Mouse (Mus musculus) MEL (cell line): ENCODE data around the gene Cbarp. TPM values are rescaled to one million over a fixed set of nuclear protein-coding genes. Genes with fewer than 3 reads are reported as not detected.
A peak's percentile ranks its signal among the peaks of the same experiment; 100 is the strongest.

Experiments used
- DNase-seq: peaks from one replicate; pipeline ENCODE4 v3.0.0; 2011; ENCODE audit warnings: low read depth, low spot score
- H3K27ac ChIP-seq: 2 replicates; pipeline ENCODE4 v1.5.1; 2012; ENCODE audit warnings: low read depth, mild to moderate bottlenecking, control low read depth, low read length, moderate library complexity; ENCODE audit not compliant: control insufficient read depth
- H3K27me3 ChIP-seq, 2 experiments: fragments of 150-350 bp in 1 of 2; sonication (generic) in 1 of 2; 2 replicates each; pipeline ENCODE4 v1.6.1; 2012; ENCODE audit warnings: low read length in 2 of 2, mild to moderate bottlenecking in 2 of 2, improper control_type of control experiment in 1 of 2, moderate library complexity in 1 of 2; ENCODE audit not compliant: insufficient read depth in 2 of 2, control insufficient read depth in 1 of 2
- H3K36me3 ChIP-seq, 2 experiments: 2 replicates each; pipeline ENCODE4 v1.6.1; 2012 to 2014; ENCODE audit warnings: low read length in 2 of 2, improper control_type of control experiment in 1 of 2, inconsistent platforms in 1 of 2, mild to moderate bottlenecking in 1 of 2; ENCODE audit not compliant: insufficient read depth in 2 of 2, control insufficient read depth in 1 of 2
- H3K4me1 ChIP-seq, 2 experiments: fragments of 150-350 bp in 1 of 2; sonication (generic) in 1 of 2; 2 replicates each; pipeline ENCODE4 v1.6.1; 2012; ENCODE audit warnings: low read length in 2 of 2, improper control_type of control experiment in 1 of 2, mild to moderate bottlenecking in 1 of 2; ENCODE audit not compliant: insufficient read depth in 2 of 2, control insufficient read depth in 1 of 2
- H3K4me3 ChIP-seq, 2 experiments: fragments of 150-350 bp in 1 of 2; sonication (generic) in 1 of 2; 2 replicates each; pipeline ENCODE4 v1.5.1; 2012; ENCODE audit warnings: low read depth in 2 of 2, low read length in 2 of 2, mild to moderate bottlenecking in 2 of 2, moderate library complexity in 2 of 2, control low read depth in 1 of 2, improper control_type of control experiment in 1 of 2; ENCODE audit not compliant: control insufficient read depth in 1 of 2, insufficient read depth in 1 of 2
- H3K79me2 ChIP-seq: 2 replicates; pipeline ENCODE4 v1.6.1; 2012; ENCODE audit warnings: mild to moderate bottlenecking, low read length, moderate library complexity; ENCODE audit not compliant: control insufficient read depth, poor library complexity, insufficient read depth
- H3K9ac ChIP-seq: 2 replicates; pipeline ENCODE4 v1.6.1; 2012; ENCODE audit warnings: low read depth, mild to moderate bottlenecking, control low read depth, low read length, moderate library complexity; ENCODE audit not compliant: control insufficient read depth, poor library complexity, severe bottlenecking
- H3K9me3 ChIP-seq: fragments of 150-350 bp; sonication (generic); replicated peaks from 2 replicates; pipeline ENCODE4 v1.6.1; 2012; ENCODE audit warnings: mild to moderate bottlenecking, low read length, improper control_type of control experiment, moderate library complexity; ENCODE audit not compliant: insufficient read depth
- BHLHE40 ChIP-seq: IDR thresholded peaks from 2 replicates; pipeline ENCODE4 v1.6.1; 2012; ENCODE audit warnings: low read depth, mild to moderate bottlenecking, inconsistent platforms, low read length, improper control_type of control experiment, borderline replicate concordance
- CHD1 ChIP-seq: IDR thresholded peaks from 2 replicates; pipeline ENCODE4 v1.6.1; 2012; ENCODE audit warnings: low read depth, mild to moderate bottlenecking, inconsistent platforms, low read length, improper control_type of control experiment
- CHD2 ChIP-seq: IDR thresholded peaks from 2 replicates; pipeline ENCODE4 v1.6.1; 2011; ENCODE audit warnings: low read length, improper control_type of control experiment
- CTCF ChIP-seq, 3 experiments: IDR thresholded peaks in 2 of 3; conservative IDR thresholded peaks in 1 of 3; 2 replicates each; pipeline ENCODE4 v1.5.1; 2011 to 2012; ENCODE audit warnings: low read length in 3 of 3, low read depth in 2 of 3, mild to moderate bottlenecking in 2 of 3, improper control_type of control experiment in 1 of 3, inconsistent platforms in 1 of 3, mixed read lengths in 1 of 3, moderate library complexity in 1 of 3; ENCODE audit not compliant: control insufficient read depth in 1 of 3, insufficient read depth in 1 of 3, poor library complexity in 1 of 3, severe bottlenecking in 1 of 3
- E2F4 ChIP-seq: IDR thresholded peaks from 2 replicates; pipeline ENCODE4 v1.6.1; 2011; ENCODE audit warnings: low read depth, low read length, improper control_type of control experiment, borderline replicate concordance
- ELF1 ChIP-seq: IDR thresholded peaks from 2 replicates; pipeline ENCODE4 v1.6.1; 2014; ENCODE audit warnings: low read depth, mild to moderate bottlenecking, inconsistent platforms, low read length, improper control_type of control experiment, moderate library complexity
- EP300 ChIP-seq, 2 experiments: IDR thresholded peaks; 2 replicates each; pipeline ENCODE4 v1.6.1; 2011; ENCODE audit warnings: improper control_type of control experiment in 2 of 2, low read length in 2 of 2, low read depth in 1 of 2, mild to moderate bottlenecking in 1 of 2
- ETS1 ChIP-seq: IDR thresholded peaks from 2 replicates; pipeline ENCODE4 v1.6.1; 2012; ENCODE audit warnings: low read depth, mild to moderate bottlenecking, inconsistent platforms, low read length, improper control_type of control experiment, moderate library complexity
- GABPA ChIP-seq: IDR thresholded peaks from 2 replicates; pipeline ENCODE4 v1.6.1; 2012; ENCODE audit warnings: low read depth, mild to moderate bottlenecking, inconsistent platforms, low read length, improper control_type of control experiment, moderate library complexity
- HCFC1 ChIP-seq: IDR thresholded peaks from 2 replicates; pipeline ENCODE4 v1.6.1; 2012; ENCODE audit warnings: low read depth, mild to moderate bottlenecking, inconsistent platforms, low read length, improper control_type of control experiment, moderate library complexity
- JUND ChIP-seq: IDR thresholded peaks from 2 replicates; pipeline ENCODE4 v1.6.1; 2011; ENCODE audit warnings: low read depth, mild to moderate bottlenecking, improper control_type of control experiment, low read length
- KAT2A ChIP-seq: conservative IDR thresholded peaks from 2 replicates; pipeline ENCODE4 v1.6.1; 2012; ENCODE audit warnings: low read depth, low read length, improper control_type of control experiment, inconsistent platforms
- MAX ChIP-seq: IDR thresholded peaks from 2 replicates; pipeline ENCODE4 v1.6.1; 2011; ENCODE audit warnings: low read length, improper control_type of control experiment
- MAZ ChIP-seq: IDR thresholded peaks from 2 replicates; pipeline ENCODE4 v1.6.1; 2012; ENCODE audit warnings: low read depth, mild to moderate bottlenecking, inconsistent platforms, low read length, improper control_type of control experiment
- MXI1 ChIP-seq: IDR thresholded peaks from 2 replicates; pipeline ENCODE4 v1.6.1; 2011; ENCODE audit warnings: mild to moderate bottlenecking, low read depth, low read length, improper control_type of control experiment
- MYC ChIP-seq: IDR thresholded peaks from 2 replicates; pipeline ENCODE4 v1.6.1; 2011; ENCODE audit warnings: low read depth, mild to moderate bottlenecking, low read length, improper control_type of control experiment, moderate library complexity
- NELFE ChIP-seq: IDR thresholded peaks from 2 replicates; pipeline ENCODE4 v1.6.1; 2011; ENCODE audit warnings: low read depth, low read length, improper control_type of control experiment
- NRF1 ChIP-seq: IDR thresholded peaks from 2 replicates; pipeline ENCODE4 v1.6.1; 2014; ENCODE audit warnings: low read depth, mild to moderate bottlenecking, inconsistent platforms, low read length, improper control_type of control experiment, moderate library complexity; ENCODE audit not compliant: poor library complexity, insufficient read depth, severe bottlenecking
- POLR2A ChIP-seq, 2 experiments: IDR thresholded peaks; 2 replicates each; pipeline ENCODE4 v1.6.1; 2011 to 2012; ENCODE audit warnings: low read length in 2 of 2, mild to moderate bottlenecking in 2 of 2, control low read depth in 1 of 2, improper control_type of control experiment in 1 of 2, low read depth in 1 of 2, moderate library complexity in 1 of 2; ENCODE audit not compliant: control insufficient read depth in 1 of 2, insufficient read depth in 1 of 2, poor library complexity in 1 of 2
- POLR2AphosphoS2 ChIP-seq: IDR thresholded peaks from 2 replicates; pipeline ENCODE4 v1.6.1; 2011; ENCODE audit warnings: low read length, improper control_type of control experiment
- POLR2AphosphoS5 ChIP-seq: IDR thresholded peaks from 2 replicates; pipeline ENCODE4 v1.6.1; 2012; ENCODE audit warnings: low read depth, borderline replicate concordance, mild to moderate bottlenecking, inconsistent platforms, low read length, moderate library complexity, mixed read lengths
- RAD21 ChIP-seq: IDR thresholded peaks from 2 replicates; pipeline ENCODE4 v1.6.1; 2011; ENCODE audit warnings: mild to moderate bottlenecking, low read depth, low read length, improper control_type of control experiment
- RCOR1 ChIP-seq: IDR thresholded peaks from 2 replicates; pipeline ENCODE4 v1.6.1; 2012; ENCODE audit warnings: low read depth, mild to moderate bottlenecking, inconsistent platforms, low read length, improper control_type of control experiment
- SIN3A ChIP-seq: IDR thresholded peaks from 2 replicates; pipeline ENCODE4 v1.6.1; 2012; ENCODE audit warnings: low read length, improper control_type of control experiment, inconsistent platforms
- SMC3 ChIP-seq: IDR thresholded peaks from 2 replicates; pipeline ENCODE4 v1.6.1; 2011; ENCODE audit warnings: low read depth, low read length, improper control_type of control experiment
- TBP ChIP-seq: IDR thresholded peaks from 2 replicates; pipeline ENCODE4 v1.8.0; 2011; ENCODE audit warnings: low read depth, low read length, improper control_type of control experiment
- TCF12 ChIP-seq: IDR thresholded peaks from 2 replicates; pipeline ENCODE4 v1.6.1; 2014; ENCODE audit warnings: low read depth, mild to moderate bottlenecking, inconsistent platforms, low read length, improper control_type of control experiment, moderate library complexity
- USF1 ChIP-seq: IDR thresholded peaks from 2 replicates; pipeline ENCODE4 v1.6.1; 2014; ENCODE audit warnings: low read depth, mild to moderate bottlenecking, inconsistent platforms, low read length, improper control_type of control experiment, moderate library complexity
- USF2 ChIP-seq, 2 experiments: IDR thresholded peaks; 2 replicates each; pipeline ENCODE4 v1.6.1; 2011 to 2012; ENCODE audit warnings: improper control_type of control experiment in 2 of 2, low read length in 2 of 2, borderline replicate concordance in 1 of 2, inconsistent platforms in 1 of 2, low read depth in 1 of 2, mild to moderate bottlenecking in 1 of 2; ENCODE audit not compliant: insufficient read depth in 1 of 2
- ZC3H11A ChIP-seq: IDR thresholded peaks from 2 replicates; pipeline ENCODE4 v1.6.1; 2012; ENCODE audit warnings: low read depth, mild to moderate bottlenecking, inconsistent platforms, low read length, improper control_type of control experiment
- ZMIZ1 ChIP-seq: IDR thresholded peaks from 2 replicates; pipeline ENCODE4 v1.6.1; 2012; ENCODE audit warnings: low read depth, mild to moderate bottlenecking, inconsistent platforms, low read length, improper control_type of control experiment, moderate library complexity
- ZNF384 ChIP-seq: IDR thresholded peaks from 2 replicates; pipeline ENCODE4 v1.6.1; 2012; ENCODE audit warnings: low read depth, mild to moderate bottlenecking, inconsistent platforms, low read length, improper control_type of control experiment
- polyA plus RNA-seq, 2 experiments: library from polyadenylated mRNA; stranded (reverse) in 1 of 2; unstranded in 1 of 2; fragments of >175 nt in 1 of 2; fragments of >200 nt in 1 of 2; gene quantifications; 2 replicates each; pipeline versions ENCODE4 v1.2.1 to v1.2.4; 2012; ENCODE audit warnings: low replicate concordance in 2 of 2, low read depth in 1 of 2; ENCODE audit not compliant: insufficient read length in 2 of 2, insufficient read depth in 1 of 2, missing spikeins in 1 of 2
- total RNA-seq: library from RNA; depleted of rRNA; stranded (reverse); fragments of 300-350 nt; gene quantifications from 2 replicates; pipeline ENCODE4 v1.2.3, GENCODE M21; 2012

Cbarp gene
- total and polyA plus RNA-seq, 3 experiments: 6.8 to 19.3 TPM; not detected in 1

- no peak for TF ChIP-seq USF2 (IDR thresholded peaks at IDR 0.05; ENCODE audit: borderline replicate concordance in 1 of 2, insufficient read depth in 1 of 2, low read depth in 1 of 2, low read length in 2 of 2)
- no peak for TF ChIP-seq POLR2AphosphoS5
- TF ChIP-seq NRF1: peak; percentile 92
- TF ChIP-seq ZNF384: no peak
- peak; percentile 97 for TF ChIP-seq POLR2AphosphoS2
- TF ChIP-seq RCOR1: no peak
- TF ChIP-seq RAD21: peak; percentile 77
- TF ChIP-seq CHD1: 0 out of 2 replicates have a peak, but pooled peaks have one; percentile 64
- peak; percentile 88 for TF ChIP-seq ETS1
- TF ChIP-seq MYC: no peak; the same call in 1 of the 2 replicates
- TF ChIP-seq MAX: peak; percentile 78
- TF ChIP-seq GABPA: peak; percentile 80; the same call in 1 of the 2 replicates
- TF ChIP-seq TBP: peak; percentile 63; the same call in 1 of the 2 replicates
- peak; percentile 77 for TF ChIP-seq BHLHE40
- TF ChIP-seq ZMIZ1: peak; percentile 65; the same call in 1 of the 2 replicates
- peak; percentile 61 for TF ChIP-seq TCF12
- TF ChIP-seq EP300 (IDR thresholded peaks at IDR 0.05; ENCODE audit: low read depth in 1 of 2, low read length in 2 of 2): peak in 1 of 2 experiments; percentile 37; a peak in 1 of 4 replicates
- peak; percentile 84 for TF ChIP-seq ELF1
- peak in 2 of 3 experiments; percentile 78 to 81; a peak in 5 of 6 replicates for TF ChIP-seq CTCF (IDR thresholded peaks at IDR 0.05 in 2 of 3, conservative IDR thresholded peaks at IDR 0.05 in 1 of 3; ENCODE audit: control insufficient read depth in 1 of 3, insufficient read depth in 1 of 3, low read depth in 2 of 3, low read length in 3 of 3, poor library complexity in 1 of 3, severe bottlenecking in 1 of 3)
- TF ChIP-seq SMC3: peak; percentile 67
- peak; percentile 92 for TF ChIP-seq HCFC1
- TF ChIP-seq CHD2: no peak; the same call in 1 of the 2 replicates
- no peak; the same call in 1 of the 2 replicates for TF ChIP-seq KAT2A
- TF ChIP-seq USF1: 0 out of 2 replicates have a peak, but pooled peaks have one; percentile 24
- peak; percentile 74; the same call in 1 of the 2 replicates for TF ChIP-seq E2F4
- peak; percentile 89 for TF ChIP-seq NELFE
- TF ChIP-seq JUND: peak; percentile 30; the same call in 1 of the 2 replicates
- TF ChIP-seq SIN3A: peak; percentile 93
- TF ChIP-seq ZC3H11A: peak; percentile 68
- peak; percentile 98 for TF ChIP-seq MAZ
- peak; percentile 87 for TF ChIP-seq MXI1
- TF ChIP-seq POLR2A (IDR thresholded peaks at IDR 0.05; ENCODE audit: control insufficient read depth in 1 of 2, insufficient read depth in 1 of 2, low read depth in 1 of 2, low read length in 2 of 2, poor library complexity in 1 of 2): peak; percentile 10 to 86; a peak in 2 of 4 replicates
- H3K4me3 ChIP-seq: peak overlapping the region; percentile 74 to 80
- peaks cover 0 to 34% of the 10 kb centered on the region in 2 experiments; a peak in 3 of 4 replicates for H3K4me1 ChIP-seq
- no peaks in the 10 kb centered on the region for H3K27me3 ChIP-seq
- peak; percentile 99 for DNase-seq
- peaks cover 0 to 16% of the 10 kb centered on the region in 2 experiments; a peak in 2 of 4 replicates for H3K36me3 ChIP-seq
- peaks cover 29% of the 10 kb centered on the region for H3K79me2 ChIP-seq
- no peaks in the 10 kb centered on the region for H3K9me3 ChIP-seq
- H3K9ac ChIP-seq: peak overlapping the region; percentile 89
- H3K27ac ChIP-seq: peak overlapping the region; percentile 96
Measured at GRCm38 (mm10) chr10:80141243-80141642, 608 bp upstream of the Cbarp start.
